Mouse (Mus musculus): ENCODE data around the gene Aire. TPM values are rescaled to one million over a fixed set of nuclear protein-coding genes. Genes with fewer than 3 reads are reported as not detected.

Aire gene
- polyA plus RNA-seq, 1 experiment from 2014 or later = 0.15 TPM

GRCm38 (mm10) chr10:78067226-78067625 lies 23.8 kb upstream of the Aire start:
- Histone ChIP-seq H3K4me1 (replicated peaks; ENCODE audit: control insufficient read depth, insufficient read depth, low read length) (peaks cover 4% of the 10 kb centered on the region; the same call in 1 of the 2 replicates), H3K9me3 (ENCODE audit: control insufficient read depth, low read length) (no peaks in the 10 kb centered on the region), H3K36me3 (ENCODE audit: control insufficient read depth, insufficient read depth, low read length) (no peaks in the 10 kb centered on the region), H3K4me2 (ENCODE audit: low read length) (no peak overlapping the region), H3K4me3 (ENCODE audit: low read depth, low read length) (no peak overlapping the region), H3K9ac (ENCODE audit: low read length) (no peak overlapping the region), H3K27ac (ENCODE audit: low read depth) (no peak overlapping the region), H3K27me3 (replicated peaks; ENCODE audit: control insufficient read depth, insufficient read depth, low read length) (no peaks in the 10 kb centered on the region; the same call in 1 of the 2 replicates)
- no peak for DNase-seq (ENCODE audit: low spot score)
- 41% methylated on average over 4 of the region's 4 CpGs for WGBS
- no peak for ATAC-seq (replicated peaks; ENCODE audit: low FRiP score, low TSS enrichment, low read depth)

- 84% methylated on average over 9 of the region's 9 CpGs for WGBS
- H3K36me3 ChIP-seq (ENCODE audit: control insufficient read depth, insufficient read depth, low read length) = no peaks in the 10 kb centered on the region
These were observed 19.7 kb upstream of the Aire start for GRCm38 (mm10) chr10:78063122-78063521.

GRCm38 (mm10) chr10:78057056-78057455 lies 13.6 kb upstream of the Aire start:
- 86% methylated on average over 8 of the region's 8 CpGs for WGBS
- Histone ChIP-seq H3K27ac (ENCODE audit: low read depth) (no peak overlapping the region), H3K9ac (ENCODE audit: low read length) (no peak overlapping the region), H3K27me3 (replicated peaks; ENCODE audit: control insufficient read depth, insufficient read depth, low read length) (no peaks in the 10 kb centered on the region), H3K4me3 (ENCODE audit: low read depth, low read length) (no peak overlapping the region), H3K4me1 (replicated peaks; ENCODE audit: control insufficient read depth, insufficient read depth, low read length) (no peaks in the 10 kb centered on the region), H3K4me2 (ENCODE audit: low read length) (no peak overlapping the region), H3K36me3 (ENCODE audit: control insufficient read depth, insufficient read depth, low read length) (no peaks in the 10 kb centered on the region), H3K9me3 (ENCODE audit: control insufficient read depth, low read length) (no peaks in the 10 kb centered on the region)
- ATAC-seq (replicated peaks; ENCODE audit: low FRiP score, low TSS enrichment, low read depth) = no peak
- no peak for DNase-seq (ENCODE audit: low spot score)

More at GRCm38 (mm10) chr10:78063122-78063521, 19.7 kb upstream of the Aire start:
- H3K9ac ChIP-seq (ENCODE audit: low read length) = no peak overlapping the region
- DNase-seq (ENCODE audit: low spot score) (no peak), ATAC-seq (replicated peaks; ENCODE audit: low FRiP score, low TSS enrichment, low read depth) (no peak)
- H3K4me1 ChIP-seq (replicated peaks; ENCODE audit: control insufficient read depth, insufficient read depth, low read length) = no peaks in the 10 kb centered on the region
- no peak overlapping the region for H3K4me2 ChIP-seq (ENCODE audit: low read length)
- H3K9me3 ChIP-seq (ENCODE audit: control insufficient read depth, low read length) = no peaks in the 10 kb centered on the region
- no peaks in the 10 kb centered on the region for H3K27me3 ChIP-seq (replicated peaks; ENCODE audit: control insufficient read depth, insufficient read depth, low read length)
- no peak overlapping the region for H3K4me3 ChIP-seq (ENCODE audit: low read depth, low read length)
- H3K27ac ChIP-seq (ENCODE audit: low read depth) = no peak overlapping the region

- Histone ChIP-seq H3K9ac (ENCODE audit: low read length) (no peak overlapping the region), H3K27me3 (replicated peaks; ENCODE audit: control insufficient read depth, insufficient read depth, low read length) (no peaks in the 10 kb centered on the region), H3K4me2 (ENCODE audit: low read length) (no peak overlapping the region), H3K36me3 (ENCODE audit: control insufficient read depth, insufficient read depth, low read length) (no peaks in the 10 kb centered on the region), H3K4me3 (ENCODE audit: low read depth, low read length) (no peak overlapping the region), H3K4me1 (replicated peaks; ENCODE audit: control insufficient read depth, insufficient read depth, low read length) (no peaks in the 10 kb centered on the region), H3K27ac (ENCODE audit: low read depth) (no peak overlapping the region), H3K9me3 (ENCODE audit: control insufficient read depth, low read length) (no peaks in the 10 kb centered on the region)
- DNase-seq (ENCODE audit: low spot score) = no peak
- ATAC-seq (replicated peaks; ENCODE audit: low FRiP score, low TSS enrichment, low read depth) = no peak
- 66% methylated on average over 19 of the region's 19 CpGs for WGBS
These were observed 11.5 kb upstream of the Aire start for GRCm38 (mm10) chr10:78054633-78055565.

GRCm38 (mm10) chr10:78049519-78050035 lies 6.2 kb upstream of the Aire start:
- Histone ChIP-seq H3K9me3 (ENCODE audit: control insufficient read depth, low read length) (no peaks in the 10 kb centered on the region), H3K9ac (ENCODE audit: low read length) (no peak overlapping the region), H3K4me2 (ENCODE audit: low read length) (no peak overlapping the region), H3K27me3 (replicated peaks; ENCODE audit: control insufficient read depth, insufficient read depth, low read length) (no peaks in the 10 kb centered on the region), H3K27ac (ENCODE audit: low read depth) (no peak overlapping the region), H3K4me3 (ENCODE audit: low read depth, low read length) (no peak overlapping the region), H3K4me1 (replicated peaks; ENCODE audit: control insufficient read depth, insufficient read depth, low read length) (no peaks in the 10 kb centered on the region), H3K36me3 (ENCODE audit: control insufficient read depth, insufficient read depth, low read length) (no peaks in the 10 kb centered on the region)
- DNase-seq (ENCODE audit: low spot score) (no peak), ATAC-seq (replicated peaks; ENCODE audit: low FRiP score, low TSS enrichment, low read depth) (no peak)
- 53% methylated on average over 11 of the region's 11 CpGs for WGBS

GRCm38 (mm10) chr10:78048061-78048730 lies 4.8 kb upstream of the Aire start:
- Histone ChIP-seq H3K36me3 (ENCODE audit: control insufficient read depth, insufficient read depth, low read length) (no peaks in the 10 kb centered on the region), H3K9ac (ENCODE audit: low read length) (no peak overlapping the region), H3K4me1 (replicated peaks; ENCODE audit: control insufficient read depth, insufficient read depth, low read length) (peaks cover 6% of the 10 kb centered on the region; the same call in 1 of the 2 replicates), H3K4me3 (ENCODE audit: low read depth, low read length) (no peak overlapping the region), H3K9me3 (ENCODE audit: control insufficient read depth, low read length) (no peaks in the 10 kb centered on the region), H3K4me2 (ENCODE audit: low read length) (no peak overlapping the region), H3K27me3 (replicated peaks; ENCODE audit: control insufficient read depth, insufficient read depth, low read length) (no peaks in the 10 kb centered on the region), H3K27ac (ENCODE audit: low read depth) (no peak overlapping the region)
- ATAC-seq (replicated peaks; ENCODE audit: low FRiP score, low TSS enrichment, low read depth) (no peak), DNase-seq (ENCODE audit: low spot score) (no peak)
- WGBS = 84% methylated on average over 9 of the region's 10 CpGs

- WGBS = 82% methylated on average over 4 of the region's 4 CpGs
- Histone ChIP-seq H3K36me3 (ENCODE audit: control insufficient read depth, insufficient read depth, low read length) (no peaks in the 10 kb centered on the region), H3K9ac (ENCODE audit: low read length) (no peak overlapping the region), H3K9me3 (ENCODE audit: control insufficient read depth, low read length) (no peaks in the 10 kb centered on the region), H3K27me3 (replicated peaks; ENCODE audit: control insufficient read depth, insufficient read depth, low read length) (no peaks in the 10 kb centered on the region), H3K4me1 (replicated peaks; ENCODE audit: control insufficient read depth, insufficient read depth, low read length) (peaks cover 8% of the 10 kb centered on the region; the same call in 1 of the 2 replicates), H3K27ac (ENCODE audit: low read depth) (no peak overlapping the region), H3K4me2 (ENCODE audit: low read length) (no peak overlapping the region), H3K4me3 (ENCODE audit: low read depth, low read length) (no peak overlapping the region)
- no peak for ATAC-seq (replicated peaks; ENCODE audit: low FRiP score, low TSS enrichment, low read depth)
- DNase-seq (ENCODE audit: low spot score) = no peak
These were observed 3.0 kb upstream of the Aire start for GRCm38 (mm10) chr10:78046388-78046787.

- no peaks in the 10 kb centered on the region for H3K36me3 ChIP-seq (ENCODE audit: control insufficient read depth, insufficient read depth, low read length)
- H3K27me3 ChIP-seq (replicated peaks; ENCODE audit: control insufficient read depth, insufficient read depth, low read length) = no peaks in the 10 kb centered on the region
- no peak overlapping the region for H3K27ac ChIP-seq (ENCODE audit: low read depth)
- no peak overlapping the region for H3K4me2 ChIP-seq (ENCODE audit: low read length)
- no peak overlapping the region for H3K4me3 ChIP-seq (ENCODE audit: low read depth, low read length)
- no peak overlapping the region for H3K9ac ChIP-seq (ENCODE audit: low read length)
- no peak for ATAC-seq (replicated peaks; ENCODE audit: low FRiP score, low TSS enrichment, low read depth)
- H3K9me3 ChIP-seq (ENCODE audit: control insufficient read depth, low read length) = no peaks in the 10 kb centered on the region
- H3K4me1 ChIP-seq (replicated peaks; ENCODE audit: control insufficient read depth, insufficient read depth, low read length) = peaks cover 8% of the 10 kb centered on the region; the same call in 1 of the 2 replicates
- DNase-seq (ENCODE audit: low spot score) = no peak
- WGBS = 71% methylated on average over 1 of the region's 1 CpGs
These were observed 1.1 kb upstream of the Aire start for GRCm38 (mm10) chr10:78044531-78044930.
